Mouse (Mus musculus) 416B (cell line): Measurements from ENCODE around the gene Fut2.
A peak's percentile ranks its signal among the peaks of the same experiment; 100 is the strongest.

Experiments
- DNase-seq: peaks from one replicate; pipeline ENCODE4 v3.0.0; 2011; ENCODE audit warnings: low read depth

The Fut2 gene

GRCm38 (mm10) chr7:45702809-45703520, 36.8 kb upstream of the Fut2 start:
- no peak for DNase-seq

DNA sequence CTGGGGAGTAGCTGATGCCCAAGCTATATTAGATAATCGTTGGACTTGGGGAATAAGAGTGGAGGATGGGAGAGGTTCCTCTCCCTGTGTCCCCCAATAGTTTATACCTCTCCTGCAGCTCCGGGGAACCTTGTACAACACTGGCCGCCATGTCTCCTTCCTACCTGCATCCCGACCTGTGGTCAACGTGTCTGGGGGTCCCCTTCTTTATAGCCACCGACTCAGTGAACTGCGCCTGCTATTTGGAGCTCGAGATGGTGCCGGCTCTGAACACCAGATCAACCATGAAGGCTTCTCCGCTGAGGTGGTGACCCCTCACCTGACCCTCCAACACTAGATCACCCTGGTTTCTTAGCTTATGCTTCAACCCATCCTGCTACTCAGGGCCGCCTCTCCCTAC, 36.1 kb upstream of the Fut2 start:
- DNase-seq, result no peak

DNA sequence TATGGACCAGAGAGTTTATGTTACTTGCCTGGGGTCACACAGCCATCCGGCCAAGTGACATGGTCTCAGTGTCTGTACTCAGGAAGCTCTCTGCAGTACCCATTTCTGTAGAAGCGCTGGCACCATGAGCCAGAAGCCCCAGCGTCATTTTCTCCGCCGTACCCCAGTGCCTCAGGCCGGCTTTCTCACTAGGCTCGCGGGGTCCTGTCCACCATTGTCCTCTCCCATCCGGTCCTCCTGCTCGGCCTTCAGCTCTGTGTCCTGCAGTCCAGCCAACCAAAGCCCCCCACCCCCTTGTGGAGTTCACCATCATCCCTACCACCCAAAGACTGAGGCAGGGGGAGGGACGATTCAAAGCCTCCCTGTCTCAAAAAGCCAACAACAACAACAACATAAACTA, 35.4 kb upstream of the Fut2 start:
- no peak for DNase-seq

DNA sequence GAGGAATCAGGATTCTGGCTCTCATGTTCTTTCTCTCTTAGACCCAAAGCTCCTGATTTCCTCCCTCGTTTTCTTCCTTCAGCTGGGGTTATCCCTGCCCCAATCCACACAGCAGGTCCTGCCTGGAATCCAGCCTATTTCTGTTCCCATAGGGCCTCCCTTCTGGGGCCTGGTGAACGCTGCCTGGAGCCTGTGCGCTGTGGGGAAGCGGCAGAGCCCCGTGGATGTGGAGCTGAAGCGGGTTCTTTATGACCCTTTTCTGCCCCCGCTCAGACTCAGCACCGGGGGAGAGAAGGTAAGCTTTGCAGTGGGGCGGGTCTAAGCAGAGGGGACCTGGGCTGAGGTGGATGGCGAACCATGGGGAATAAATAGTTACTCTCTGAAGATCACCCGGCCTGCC, 34.9 kb upstream of the Fut2 start:
- no peak for DNase-seq

DNA sequence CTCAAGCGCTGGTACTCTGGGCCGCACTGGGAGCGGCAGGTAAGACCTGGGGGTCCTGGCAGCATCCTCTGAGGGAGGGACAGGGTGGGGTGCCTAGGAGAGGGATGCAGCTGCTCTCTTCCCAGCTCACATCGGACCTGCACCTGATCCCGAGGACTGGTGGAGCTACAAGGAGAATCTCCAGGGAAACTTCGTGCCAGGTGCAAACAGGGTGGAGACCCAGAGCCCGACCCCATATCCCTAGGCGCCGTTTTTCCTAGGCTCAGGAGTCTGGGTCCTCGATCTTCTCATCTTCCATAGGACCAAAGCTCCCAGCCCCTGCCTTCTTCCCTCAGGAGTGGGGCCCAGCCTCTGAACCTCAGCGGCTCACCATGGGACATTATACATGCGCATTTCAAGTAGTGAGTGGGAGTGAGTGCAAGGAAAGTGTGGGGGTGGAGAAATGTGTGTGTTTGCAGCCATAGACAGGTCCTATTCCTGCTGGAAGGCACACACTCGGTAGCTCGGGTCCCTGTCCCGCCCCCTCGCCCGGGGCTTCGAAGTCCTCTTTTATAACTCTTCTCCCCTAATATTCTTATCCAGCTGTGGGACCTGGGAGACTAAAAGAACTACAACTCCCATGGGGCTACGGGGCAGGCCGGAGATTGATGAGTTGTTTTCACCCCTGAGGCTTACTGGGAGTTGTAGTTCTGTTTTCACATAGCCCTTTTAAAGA, 34.3 kb upstream of the Fut2 start:
- DNase-seq, result peak; percentile 67

DNA sequence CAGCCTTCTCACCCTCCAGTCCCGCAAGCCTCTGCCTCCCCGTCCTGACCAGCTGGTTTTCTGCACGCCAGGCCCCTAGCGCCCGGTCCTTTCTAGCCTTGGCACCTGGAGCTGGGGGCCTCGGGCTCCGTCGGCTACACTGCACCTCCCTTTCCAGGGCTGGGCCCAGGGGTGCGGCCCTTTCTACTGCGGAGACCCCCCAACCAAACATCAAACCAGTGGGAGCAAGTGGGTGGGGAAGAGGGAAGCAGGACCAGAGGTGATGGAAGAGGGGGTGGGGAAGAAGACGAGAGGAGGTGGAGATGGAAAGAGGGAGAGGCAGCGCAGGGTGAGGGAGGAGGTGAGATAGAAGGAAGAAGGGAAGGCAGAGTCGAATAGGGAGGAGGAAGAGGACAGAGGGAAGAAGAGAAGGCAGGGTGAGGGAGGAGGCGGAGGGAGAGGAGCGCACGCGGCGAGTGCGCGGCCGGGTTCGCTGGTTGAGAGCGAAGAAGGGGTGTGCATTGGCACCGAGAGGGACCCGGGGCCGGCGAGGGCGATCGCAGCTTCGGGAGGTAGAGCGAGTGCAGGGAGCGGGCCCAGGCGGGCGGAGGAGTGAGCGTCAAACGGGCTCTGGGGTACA, 33.4 kb upstream of the Fut2 start, which contains the start of gene Car11:
TSS of gene Car11 (plus strand) at position 321 of the 619 bp plus-strand sequence.
- DNase-seq, result no peak

GRCm38 (mm10) chr7:45697894-45698293, 31.7 kb upstream of the Fut2 start:
- no peak for DNase-seq

DNA sequence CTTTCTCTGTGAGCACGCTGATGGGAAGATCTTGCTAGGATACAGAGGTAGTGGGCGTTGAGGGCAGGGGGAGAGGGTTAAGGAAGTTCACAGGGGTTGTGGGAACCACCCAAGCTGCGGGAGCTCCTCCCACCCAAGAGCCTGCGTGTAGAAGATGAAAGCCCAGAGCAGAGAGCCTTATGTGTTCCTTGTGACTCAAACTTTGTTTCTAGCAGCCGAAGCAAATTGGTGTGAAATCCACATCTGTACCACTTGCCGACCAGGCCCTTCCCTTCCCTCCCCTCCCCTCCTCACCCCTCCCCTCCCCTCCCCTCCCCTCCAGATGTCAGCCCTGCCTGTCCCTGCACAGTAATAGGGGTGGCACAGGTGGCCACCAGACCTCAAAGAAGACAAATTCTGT, 28.9 kb upstream of the Fut2 start:
- DNase-seq, result no peak

GRCm38 (mm10) chr7:45693921-45694591, 27.9 kb upstream of the Fut2 start, which contains the start of gene Sec1:
Gene Sec1, minus strand, starts transcription at chr7:45694402.
- no peak for DNase-seq

GRCm38 (mm10) chr7:45692364-45692763, 26.2 kb upstream of the Fut2 start:
- no peak for DNase-seq

DNA sequence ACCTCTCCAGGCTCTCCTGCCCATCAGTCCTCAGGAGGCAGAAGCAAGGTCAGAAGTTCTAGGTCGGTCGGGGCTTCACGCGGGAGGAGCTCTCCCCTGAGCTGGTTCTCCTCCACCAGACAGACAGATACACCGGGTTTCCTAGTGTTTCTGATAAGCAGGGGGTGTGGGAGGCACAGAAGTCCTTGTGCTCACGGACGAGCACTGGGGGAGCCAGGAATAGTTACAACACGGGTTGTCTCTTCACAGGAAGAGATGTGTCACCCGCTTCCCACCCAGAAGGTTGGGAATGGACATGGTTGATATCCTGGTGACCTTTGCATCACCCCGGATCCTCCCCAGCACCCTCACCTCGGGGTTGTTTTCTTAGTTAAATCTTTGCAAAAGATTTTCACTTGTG, 23.6 kb upstream of the Fut2 start:
- DNase-seq, result no peak

DNA sequence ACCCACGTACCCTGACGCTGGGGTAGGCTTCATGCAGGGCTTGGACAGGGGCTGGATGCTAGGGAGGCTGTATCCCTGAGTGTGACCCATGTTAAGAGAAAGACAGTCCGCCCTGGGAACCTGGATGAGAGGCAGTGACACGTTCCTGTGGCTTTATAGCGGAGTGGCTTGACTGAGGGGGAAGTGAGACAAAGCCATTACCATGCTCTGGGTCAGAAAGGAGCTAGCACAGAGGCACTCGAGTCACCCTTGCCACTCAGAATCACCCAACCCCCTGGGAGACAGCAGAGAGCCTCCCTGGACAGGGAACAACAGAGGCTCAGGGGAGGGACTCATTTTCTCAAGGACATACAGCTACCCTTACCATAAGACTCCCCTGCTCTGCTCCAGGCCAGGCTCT, 22.9 kb upstream of the Fut2 start:
- DNase-seq, result no peak

DNA sequence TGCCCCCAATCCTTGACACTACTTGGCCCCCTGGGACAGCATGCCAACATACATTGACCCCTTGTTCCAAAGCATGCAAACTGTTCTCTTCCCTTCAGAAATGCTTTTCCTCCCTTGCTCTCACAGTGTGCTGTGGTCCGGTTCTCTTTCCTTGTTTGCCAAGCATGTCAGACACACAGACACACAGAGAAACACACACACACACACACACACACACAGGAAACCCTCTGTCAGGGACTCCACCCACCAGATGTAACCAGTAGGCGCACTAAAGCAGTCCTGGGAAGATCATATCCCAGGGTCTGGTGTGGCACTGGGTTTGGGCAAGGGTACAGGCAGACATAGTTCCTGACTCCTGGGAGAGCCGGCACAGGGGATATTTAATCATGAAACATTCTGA, 20.6 kb upstream of the Fut2 start:
- no peak for DNase-seq

GRCm38 (mm10) chr7:45685811-45686210, 19.6 kb upstream of the Fut2 start:
- DNase-seq, result no peak

GRCm38 (mm10) chr7:45683396-45684050, 17.3 kb upstream of the Fut2 start, which contains the start of gene Ntn5:
Gene Ntn5, plus strand, starts transcription at chr7:45684022.
- no peak for DNase-seq

DNA sequence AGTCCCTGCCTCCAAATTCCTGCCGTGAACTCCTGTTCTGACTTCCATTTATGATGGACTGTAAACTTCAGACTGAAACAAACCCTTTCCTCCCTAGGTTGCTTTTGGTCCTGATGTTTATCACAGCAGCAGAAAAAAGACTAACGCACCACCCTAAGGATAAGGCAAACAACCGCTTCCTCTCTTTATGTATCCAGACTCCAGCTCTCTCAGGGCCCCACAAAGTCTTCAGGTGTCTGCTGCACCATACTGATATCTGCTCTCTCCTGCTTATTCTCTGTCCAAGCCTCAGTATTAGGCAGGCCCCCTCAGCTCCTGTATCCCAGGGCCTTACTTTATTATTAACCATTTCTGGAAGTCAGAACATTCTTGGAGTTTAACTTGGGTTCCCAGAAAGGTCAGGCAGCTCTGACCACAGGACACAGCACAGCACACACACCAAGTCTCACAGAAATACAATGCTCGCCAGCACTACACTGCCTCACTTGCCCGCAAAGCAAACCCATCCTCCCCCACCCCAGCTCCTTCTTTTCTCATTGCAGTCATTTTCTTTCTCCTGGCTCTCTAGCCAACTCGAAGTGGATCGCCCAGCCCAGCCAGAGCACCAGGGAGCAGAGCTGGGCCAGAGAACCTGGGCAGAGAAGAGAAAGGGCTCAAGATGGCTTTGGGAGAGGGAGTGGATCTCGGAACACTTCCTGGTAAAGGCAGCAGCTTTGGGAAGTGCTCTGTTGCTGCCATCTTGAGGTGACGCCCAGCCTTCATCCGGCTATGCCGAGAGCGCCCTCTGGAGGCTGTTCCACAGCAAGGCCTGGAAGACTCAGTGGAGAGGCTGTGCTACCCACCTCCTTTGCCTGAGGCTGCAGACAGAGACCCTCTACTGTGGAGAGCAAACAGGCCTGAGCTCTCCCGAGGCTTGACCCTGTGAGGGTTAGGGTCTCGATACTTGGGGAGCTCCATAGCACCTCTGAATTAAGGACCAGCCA, 16.2 kb upstream of the Fut2 start:
- DNase-seq, result peak; percentile 92

- DNase-seq, result peak; percentile 60
These were observed 15.0 kb upstream of the Fut2 start for GRCm38 (mm10) chr7:45681046-45681736.

DNA sequence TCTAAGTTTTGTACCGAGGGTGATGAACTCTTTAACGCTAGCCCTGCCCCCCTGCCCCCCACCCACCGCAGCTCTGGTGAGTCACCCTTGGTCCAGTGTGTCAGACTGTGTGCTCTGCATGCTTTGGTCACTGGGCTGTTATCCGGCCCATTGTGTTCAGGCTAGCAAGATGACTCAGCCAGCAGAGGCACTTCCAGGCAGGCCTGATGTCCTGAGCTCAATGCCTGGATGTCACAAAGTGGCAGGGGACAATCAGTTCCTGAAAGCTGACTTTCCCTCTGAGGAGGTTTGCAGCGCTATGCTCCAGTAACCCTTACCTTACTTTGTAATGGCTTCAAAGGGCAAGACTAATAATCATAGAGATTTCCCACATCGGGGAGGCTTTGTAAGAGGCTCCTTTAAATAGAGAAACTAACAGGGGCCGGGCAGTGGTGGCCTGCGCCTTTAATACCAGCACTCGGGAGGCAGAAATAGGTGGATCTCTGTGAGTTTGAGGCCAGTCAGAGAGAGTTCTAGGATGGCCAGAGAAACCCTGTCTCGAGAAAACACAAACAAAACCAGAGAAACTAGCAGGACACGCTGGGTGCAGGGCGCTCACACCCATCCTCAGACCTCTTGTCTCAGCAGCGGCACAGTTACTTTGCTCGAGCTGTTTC, 13.9 kb upstream of the Fut2 start:
- peak; percentile 95 for DNase-seq

DNA sequence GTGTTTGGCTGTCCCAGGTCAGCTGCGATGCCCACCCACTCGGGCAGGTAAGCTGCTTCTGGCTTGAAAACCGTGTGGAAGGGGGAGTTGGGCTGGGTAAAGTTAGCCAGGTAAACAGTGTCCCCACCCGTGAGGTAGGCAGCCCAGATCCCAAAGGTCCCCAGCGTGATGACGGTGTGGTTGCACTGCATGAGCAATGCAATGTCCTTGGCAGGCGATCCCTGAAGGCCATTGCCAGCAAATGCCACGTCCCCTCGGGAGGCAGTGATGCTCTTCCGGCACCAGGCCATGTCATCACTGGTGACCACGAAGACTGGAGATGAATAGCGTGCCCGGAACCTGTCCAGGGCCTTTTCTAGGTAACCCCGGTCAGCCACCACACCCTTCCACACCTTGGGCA, 12.3 kb upstream of the Fut2 start:
- no peak for DNase-seq
